Mouse (Mus musculus): Measurements from ENCODE around the gene Reck. TPM values are rescaled to one million over a fixed set of nuclear protein-coding genes. Genes with fewer than 3 reads are reported as not detected.

Reck gene
- polyA plus RNA-seq, 1 experiment from 2014 or later = 15.1 TPM

GRCm38 (mm10) chr4:43957846-43958461, 82.6 kb downstream of the Reck start:
- peak; percentile 78 for ATAC-seq (ENCODE audit: low FRiP score, low read depth)
- Histone ChIP-seq H3K4me1 (peaks cover 11% of the 10 kb centered on the region), H3K9me3 (no peaks in the 10 kb centered on the region), H3K4me2 (replicated peaks) (peak overlapping the region; percentile 95), H3K4me3 (peak overlapping the region; percentile 67), H3K27ac (replicated peaks) (peak overlapping the region; percentile 71), H3K27me3 (peaks cover 63% of the 10 kb centered on the region), H3K9ac (replicated peaks) (peak overlapping the region; percentile 79), H3K36me3 (no peaks in the 10 kb centered on the region)
- WGBS = 0% methylated on average over 26 of the region's 26 CpGs

GRCm38 (mm10) chr4:43959523-43960179, 84.3 kb downstream of the Reck start:
- H3K4me2 ChIP-seq (replicated peaks) = no peak overlapping the region
- H3K4me1 ChIP-seq = peaks cover 12% of the 10 kb centered on the region
- 72% methylated on average over 9 of the region's 9 CpGs for WGBS
- H3K27me3 ChIP-seq = peaks cover 77% of the 10 kb centered on the region
- H3K9ac ChIP-seq (replicated peaks) = no peak overlapping the region
- no peak for ATAC-seq (ENCODE audit: low FRiP score, low read depth)
- H3K27ac ChIP-seq (replicated peaks) = no peak overlapping the region
- H3K4me3 ChIP-seq = no peak overlapping the region
- no peaks in the 10 kb centered on the region for H3K9me3 ChIP-seq
- no peaks in the 10 kb centered on the region for H3K36me3 ChIP-seq

GRCm38 (mm10) chr4:43960207-43960606, 84.9 kb downstream of the Reck start:
- no peak overlapping the region for H3K9ac ChIP-seq (replicated peaks)
- H3K27ac ChIP-seq (replicated peaks) = no peak overlapping the region
- H3K27me3 ChIP-seq = peaks cover 81% of the 10 kb centered on the region
- no peaks in the 10 kb centered on the region for H3K9me3 ChIP-seq
- no peak for ATAC-seq (ENCODE audit: low FRiP score, low read depth)
- no peaks in the 10 kb centered on the region for H3K36me3 ChIP-seq
- H3K4me3 ChIP-seq = no peak overlapping the region
- peaks cover 13% of the 10 kb centered on the region for H3K4me1 ChIP-seq
- WGBS = 92% methylated on average over 6 of the region's 6 CpGs
- no peak overlapping the region for H3K4me2 ChIP-seq (replicated peaks)

GRCm38 (mm10) chr4:43964326-43964833, 89.0 kb downstream of the Reck start:
- Histone ChIP-seq H3K36me3 (no peaks in the 10 kb centered on the region), H3K9ac (replicated peaks) (no peak overlapping the region), H3K4me3 (no peak overlapping the region), H3K4me2 (replicated peaks) (no peak overlapping the region), H3K4me1 (peaks cover 11% of the 10 kb centered on the region), H3K27me3 (peaks cover 79% of the 10 kb centered on the region), H3K27ac (replicated peaks) (no peak overlapping the region), H3K9me3 (no peaks in the 10 kb centered on the region)
- WGBS = 42% methylated on average over 2 of the region's 2 CpGs
- no peak for ATAC-seq (ENCODE audit: low FRiP score, low read depth)

- Histone ChIP-seq H3K36me3 (no peaks in the 10 kb centered on the region), H3K9me3 (no peaks in the 10 kb centered on the region), H3K4me3 (no peak overlapping the region), H3K27ac (replicated peaks) (no peak overlapping the region), H3K4me2 (replicated peaks) (no peak overlapping the region), H3K9ac (replicated peaks) (no peak overlapping the region), H3K27me3 (peaks cover 72% of the 10 kb centered on the region), H3K4me1 (peaks cover 16% of the 10 kb centered on the region)
- 53% methylated on average over 4 of the region's 4 CpGs for WGBS
- no peak for ATAC-seq (ENCODE audit: low FRiP score, low read depth)
Observed at GRCm38 (mm10) chr4:43964951-43965684, 89.8 kb downstream of the Reck start.

- Histone ChIP-seq H3K4me2 (replicated peaks) (no peak overlapping the region), H3K36me3 (no peaks in the 10 kb centered on the region; the same call in 1 of the 2 replicates), H3K27ac (replicated peaks) (no peak overlapping the region), H3K27me3 (peaks cover 74% of the 10 kb centered on the region), H3K9ac (replicated peaks) (no peak overlapping the region), H3K4me3 (no peak overlapping the region), H3K9me3 (no peaks in the 10 kb centered on the region), H3K4me1 (peaks cover 16% of the 10 kb centered on the region)
- 78% methylated on average over 7 of the region's 7 CpGs for WGBS
- no peak for ATAC-seq (ENCODE audit: low FRiP score, low read depth)
Observed at GRCm38 (mm10) chr4:43965856-43966535, 90.7 kb downstream of the Reck start.

- Histone ChIP-seq H3K27ac (replicated peaks) (no peak overlapping the region), H3K4me3 (no peak overlapping the region), H3K9ac (replicated peaks) (no peak overlapping the region), H3K4me1 (peaks cover 31% of the 10 kb centered on the region), H3K9me3 (no peaks in the 10 kb centered on the region), H3K27me3 (peaks cover 61% of the 10 kb centered on the region), H3K4me2 (replicated peaks) (no peak overlapping the region), H3K36me3 (no peaks in the 10 kb centered on the region; the same call in 1 of the 2 replicates)
- no peak for ATAC-seq (ENCODE audit: low FRiP score, low read depth)
- 42% methylated on average over 13 of the region's 13 CpGs for WGBS
Observed at GRCm38 (mm10) chr4:43968650-43969049, 93.3 kb downstream of the Reck start.

- peaks cover 58% of the 10 kb centered on the region for H3K27me3 ChIP-seq
- H3K4me3 ChIP-seq = no peak overlapping the region
- peaks cover 32% of the 10 kb centered on the region for H3K4me1 ChIP-seq
- WGBS = 6% methylated on average over 4 of the region's 4 CpGs
- H3K27ac ChIP-seq (replicated peaks) = no peak overlapping the region; the same call in 1 of the 2 replicates
- no peak overlapping the region for H3K9ac ChIP-seq (replicated peaks)
- peak; percentile 32; the same call in 1 of the 2 replicates for ATAC-seq (ENCODE audit: low FRiP score, low read depth)
- H3K36me3 ChIP-seq = no peaks in the 10 kb centered on the region; the same call in 1 of the 2 replicates
- no peak overlapping the region for H3K4me2 ChIP-seq (replicated peaks)
- H3K9me3 ChIP-seq = no peaks in the 10 kb centered on the region
Observed at GRCm38 (mm10) chr4:43969373-43969772, 94.0 kb downstream of the Reck start.

GRCm38 (mm10) chr4:43970393-43971330, 95.3 kb downstream of the Reck start:
- H3K9me3 ChIP-seq = no peaks in the 10 kb centered on the region
- no peaks in the 10 kb centered on the region; the same call in 1 of the 2 replicates for H3K36me3 ChIP-seq
- no peak overlapping the region for H3K4me3 ChIP-seq
- peaks cover 30% of the 10 kb centered on the region for H3K4me1 ChIP-seq
- H3K27ac ChIP-seq (replicated peaks) = no peak overlapping the region
- H3K4me2 ChIP-seq (replicated peaks) = no peak overlapping the region
- ATAC-seq (ENCODE audit: low FRiP score, low read depth) = no peak
- H3K9ac ChIP-seq (replicated peaks) = no peak overlapping the region
- WGBS = 79% methylated on average over 20 of the region's 20 CpGs
- peaks cover 59% of the 10 kb centered on the region for H3K27me3 ChIP-seq

- H3K36me3 ChIP-seq = no peaks in the 10 kb centered on the region; the same call in 1 of the 2 replicates
- H3K4me1 ChIP-seq = peaks cover 30% of the 10 kb centered on the region
- H3K9me3 ChIP-seq = no peaks in the 10 kb centered on the region
- H3K27me3 ChIP-seq = peaks cover 58% of the 10 kb centered on the region
- no peak overlapping the region for H3K9ac ChIP-seq (replicated peaks)
- no peak overlapping the region for H3K4me3 ChIP-seq
- no peak for ATAC-seq (ENCODE audit: low FRiP score, low read depth)
- H3K27ac ChIP-seq (replicated peaks) = peak overlapping the region; percentile 54; the same call in 1 of the 2 replicates
- peak overlapping the region; percentile 7; the same call in 1 of the 2 replicates for H3K4me2 ChIP-seq (replicated peaks)
- 65% methylated on average over 9 of the region's 9 CpGs for WGBS
Observed at GRCm38 (mm10) chr4:43971541-43972136, 96.3 kb downstream of the Reck start.

Data from midbrain, embryonic 12.5 days (tissue).